Mouse (Mus musculus) adrenal gland (tissue): ENCODE data around the gene Ajap1.

ENCODE experiments used
- intact Hi-C: fragments of 180-260 bp; cut with DNase I; formaldehyde crosslinking; loops from one replicate; pipeline ENCODE4 v1.15.1; 2025

Ajap1 gene

GRCm38 (mm10) chr4:153360868-153361545, 121.6 kb downstream of the Ajap1 start:
- intact Hi-C loops: no loop called here

- intact Hi-C loops: no loop called here
Observed at GRCm38 (mm10) chr4:153358243-153358550, 124.4 kb downstream of the Ajap1 start.

- intact Hi-C loops: no loop called here
Observed at GRCm38 (mm10) chr4:153357539-153358242, 124.9 kb downstream of the Ajap1 start.

GRCm38 (mm10) chr4:153356236-153356635, 126.4 kb downstream of the Ajap1 start:
- intact Hi-C loops: no loop called here

- intact Hi-C loops: no loop called here
Observed at GRCm38 (mm10) chr4:153344999-153345398, 137.6 kb downstream of the Ajap1 start.

- intact Hi-C loops: no loop called here
Observed at GRCm38 (mm10) chr4:153340887-153341286, 141.7 kb downstream of the Ajap1 start.

- intact Hi-C loops: no loop called here
Observed at GRCm38 (mm10) chr4:153335301-153335799, 147.3 kb downstream of the Ajap1 start.

- intact Hi-C loops: no loop called here
Observed at GRCm38 (mm10) chr4:153327809-153328208, 154.8 kb downstream of the Ajap1 start.
